Mouse (Mus musculus): Measurements from ENCODE around the gene Cep131. TPM values are rescaled to one million over a fixed set of nuclear protein-coding genes. Genes with fewer than 3 reads are reported as not detected.

Gene Cep131
- total RNA-seq, 2 experiments from 2014 or later = 6.5 to 10.5 TPM

DNA sequence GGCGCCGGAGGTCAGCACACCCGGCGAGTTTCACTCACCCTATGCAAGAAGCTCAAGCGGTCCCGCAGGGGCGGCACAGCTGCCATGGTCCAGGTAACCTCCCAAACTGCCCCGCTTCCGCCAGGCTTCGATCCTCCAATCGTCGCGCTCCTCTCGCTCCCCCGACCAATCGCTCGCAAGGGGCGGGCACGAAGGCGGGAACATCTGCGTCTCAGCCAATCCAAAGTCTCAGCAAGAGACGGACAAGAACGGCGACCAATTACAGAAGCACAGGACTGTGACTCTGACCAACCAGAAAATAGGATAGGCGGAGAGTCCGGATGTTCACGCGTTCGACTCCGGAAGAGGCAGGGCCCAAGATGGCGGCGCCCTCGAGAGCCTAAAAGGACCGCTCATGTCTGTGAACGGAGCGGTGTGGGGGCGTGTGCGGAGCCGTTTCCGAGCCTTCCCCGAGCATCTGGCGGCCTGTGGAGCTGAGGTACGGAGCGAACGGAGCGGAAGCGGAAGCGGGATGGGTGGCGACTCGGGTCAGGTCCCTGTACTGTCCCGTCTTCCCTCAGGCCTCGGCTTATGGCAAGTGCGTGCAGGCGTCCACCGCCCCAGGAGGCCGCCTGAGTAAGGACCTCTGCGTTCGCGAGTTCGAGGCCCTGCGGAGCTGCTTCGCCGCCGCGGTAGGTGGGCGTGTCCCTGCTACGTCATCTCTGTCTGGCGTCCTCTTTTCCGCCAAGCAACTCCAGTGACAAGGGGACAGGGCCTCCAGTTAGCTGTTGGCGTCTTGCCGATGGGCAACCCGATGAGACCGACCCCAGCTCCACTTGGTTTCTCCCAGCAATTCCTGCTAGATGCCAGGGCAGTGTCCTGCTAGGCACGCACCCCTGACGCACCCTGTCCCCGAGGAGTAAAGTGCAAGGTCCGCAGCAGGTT is 12.2 kb upstream of the Cep131 start, which contains the start of the genes Tepsin and Ndufaf8:
TSS of gene Tepsin (minus strand) at position 144 of the 924 bp plus-strand sequence.
TSS of gene Ndufaf8 (plus strand) at position 341 of the 924 bp plus-strand sequence.
- peak; percentile 99 to 100 for DNase-seq

DNA sequence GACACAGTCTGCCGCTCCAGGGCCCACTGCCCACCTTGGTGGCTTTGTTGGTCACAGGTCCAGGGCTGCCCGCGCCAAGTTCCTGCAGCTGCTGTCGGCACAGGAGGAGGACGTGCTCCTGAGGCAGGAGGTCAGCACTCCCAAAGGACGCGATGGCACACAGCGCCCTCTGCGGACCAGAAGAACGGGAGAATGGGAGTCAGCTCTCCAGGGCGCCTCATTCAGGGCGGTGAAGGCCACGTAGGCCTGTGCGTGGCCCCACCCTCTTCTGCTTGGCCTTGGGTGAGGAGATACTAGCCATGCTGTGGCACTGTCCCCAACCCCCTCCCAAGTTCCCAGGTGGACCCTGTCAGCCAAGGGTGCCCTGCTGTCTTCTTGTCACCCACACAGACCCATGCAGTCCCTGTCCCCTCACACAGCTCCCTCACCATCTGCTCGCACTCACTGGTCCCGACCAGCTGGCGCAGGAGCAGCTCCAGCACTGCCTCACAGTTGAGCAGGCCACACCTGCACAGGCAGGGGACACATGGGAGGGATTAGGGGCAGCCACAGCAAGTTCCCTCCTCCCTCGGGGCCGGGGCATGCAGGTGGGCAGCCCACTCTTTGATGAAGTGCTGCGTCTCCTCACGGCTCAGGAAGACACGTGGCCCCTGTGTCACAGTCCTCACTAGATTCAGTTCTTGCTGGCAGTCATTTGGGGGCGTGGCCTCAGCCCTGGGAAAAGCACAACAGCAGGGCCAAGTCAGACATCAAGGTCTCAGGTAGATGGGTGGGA is 6.4 kb upstream of the Cep131 start:
- no peak for DNase-seq

- no peak for DNase-seq
Observed at GRCm38 (mm10) chr11:120090661-120091060, 4.0 kb upstream of the Cep131 start.

- DNase-seq = peak; percentile 43 to 55
Observed at GRCm38 (mm10) chr11:120085891-120086627, 568 bp downstream of the Cep131 start.

DNA sequence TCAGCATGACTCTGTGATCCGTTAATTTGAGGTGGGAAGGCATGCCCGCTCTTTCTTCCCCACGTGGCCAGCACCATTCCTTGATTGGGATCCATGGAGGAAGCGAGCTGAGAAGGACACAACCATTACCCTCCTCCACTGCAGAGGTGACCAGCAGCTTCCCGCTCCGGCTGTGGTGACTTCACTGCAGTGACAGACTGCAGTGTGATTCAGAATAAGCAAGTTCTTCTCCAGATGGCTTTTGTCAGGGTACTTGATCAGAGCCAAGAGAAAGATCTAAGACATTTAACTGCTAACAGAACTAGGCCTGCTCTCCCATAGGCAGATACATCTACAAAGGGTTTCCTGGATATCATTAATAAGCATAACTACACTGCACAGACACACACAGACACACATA is 6.3 kb downstream of the Cep131 start:
- no peak for DNase-seq

GRCm38 (mm10) chr11:120076191-120076590 is 10.4 kb downstream of the Cep131 start:
- no peak for DNase-seq

GRCm38 (mm10) chr11:120072986-120073647 is 13.5 kb downstream of the Cep131 start:
- DNase-seq = no peak

GRCm38 (mm10) chr11:120071731-120072320 is 14.8 kb downstream of the Cep131 start:
- DNase-seq = no peak

DNA sequence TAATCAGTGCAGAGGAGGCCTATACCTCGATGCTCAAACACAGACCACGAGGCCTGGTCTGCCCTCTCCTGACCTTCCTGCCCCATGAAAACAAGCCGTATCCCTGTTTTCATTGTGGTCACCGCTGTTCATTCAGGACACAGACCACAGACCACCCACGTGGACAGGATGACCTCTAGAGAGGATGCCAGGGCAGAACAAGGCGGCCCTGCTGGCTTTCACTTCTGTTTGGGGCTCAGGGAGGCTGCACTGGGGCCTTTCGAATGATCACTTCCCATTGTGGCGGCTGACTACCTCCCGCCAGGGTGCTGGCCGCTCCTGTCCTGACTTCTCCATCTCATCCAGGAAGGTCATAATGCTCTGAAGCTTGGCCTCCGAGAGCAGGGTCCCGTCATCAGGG is 15.6 kb downstream of the Cep131 start:
- no peak for DNase-seq

DNA sequence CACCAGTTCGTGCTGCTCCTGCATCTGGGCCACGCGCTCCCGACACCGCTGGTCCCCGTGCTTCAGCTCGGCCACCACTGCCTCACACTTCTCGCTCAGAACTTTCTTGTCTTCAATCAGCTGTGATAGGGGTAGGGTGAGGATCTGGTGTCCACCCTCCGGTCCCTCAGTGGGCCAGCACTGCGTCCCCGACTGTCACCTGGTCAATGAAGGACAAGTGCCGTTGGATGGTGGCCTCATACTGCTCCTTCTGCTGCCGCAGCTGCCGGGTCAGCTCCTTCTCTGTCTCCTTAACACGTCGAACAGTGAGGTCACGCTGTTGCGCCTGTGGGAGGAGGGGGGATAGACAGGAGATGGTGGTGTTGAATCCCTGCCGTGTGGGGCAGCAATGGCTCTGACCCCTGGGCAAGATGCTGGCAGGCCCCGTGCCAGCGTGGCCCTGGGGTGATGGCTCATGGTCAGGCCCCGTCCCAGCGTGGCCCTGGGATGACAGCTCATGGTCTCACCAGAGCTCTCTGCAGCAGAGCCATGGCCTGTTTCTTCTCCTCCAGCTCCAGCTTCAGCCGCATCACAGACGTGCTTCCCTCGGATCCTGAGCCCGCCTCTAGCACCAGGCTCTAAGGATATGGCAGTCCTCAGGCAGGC is 16.2 kb downstream of the Cep131 start:
- no peak for DNase-seq

DNA sequence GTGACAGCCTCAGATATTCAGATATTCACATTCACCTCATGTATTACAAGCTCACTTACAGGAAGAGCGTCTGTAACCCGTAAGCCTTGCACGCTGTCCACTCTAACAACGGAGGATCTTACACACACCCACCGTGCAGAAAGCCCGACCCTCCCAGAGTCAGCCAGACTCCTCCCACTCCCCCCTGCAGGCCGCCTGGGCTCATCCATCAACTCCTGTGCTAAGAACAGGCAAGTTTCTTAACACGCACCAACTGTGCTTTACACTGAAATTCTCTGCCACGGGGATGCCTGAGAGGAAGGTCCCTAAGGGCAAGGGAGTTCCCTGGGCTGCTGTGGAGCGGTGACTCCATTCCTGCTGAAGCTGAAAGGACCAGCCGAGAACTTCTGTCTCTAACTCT is 17.4 kb downstream of the Cep131 start:
- no peak for DNase-seq

GRCm38 (mm10) chr11:120067834-120068233 is 18.8 kb downstream of the Cep131 start:
- DNase-seq = no peak

DNA sequence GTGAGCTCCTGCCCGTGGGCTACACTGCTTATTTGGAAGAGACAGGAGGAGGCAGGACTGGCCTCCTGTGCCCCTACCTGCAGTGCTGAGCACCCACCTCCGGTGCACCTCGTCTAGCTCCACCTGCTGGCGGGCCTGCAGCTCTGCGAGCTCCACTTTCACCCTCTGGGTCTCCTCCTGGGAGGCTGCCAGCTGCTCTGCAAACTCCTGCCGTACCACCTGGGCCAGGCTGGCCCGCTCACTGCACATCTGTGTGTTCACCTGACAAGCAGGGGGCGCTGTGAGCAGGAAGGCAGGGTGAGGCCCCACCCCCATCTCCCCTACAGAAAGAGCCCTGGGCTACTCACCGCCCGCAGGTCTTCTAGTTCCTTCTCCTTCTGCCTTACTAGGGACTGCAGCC is 21.3 kb downstream of the Cep131 start:
- peak; percentile 42 to 71 for DNase-seq

GRCm38 (mm10) chr11:120064668-120065040 is 22.0 kb downstream of the Cep131 start:
- DNase-seq = no peak

DNA sequence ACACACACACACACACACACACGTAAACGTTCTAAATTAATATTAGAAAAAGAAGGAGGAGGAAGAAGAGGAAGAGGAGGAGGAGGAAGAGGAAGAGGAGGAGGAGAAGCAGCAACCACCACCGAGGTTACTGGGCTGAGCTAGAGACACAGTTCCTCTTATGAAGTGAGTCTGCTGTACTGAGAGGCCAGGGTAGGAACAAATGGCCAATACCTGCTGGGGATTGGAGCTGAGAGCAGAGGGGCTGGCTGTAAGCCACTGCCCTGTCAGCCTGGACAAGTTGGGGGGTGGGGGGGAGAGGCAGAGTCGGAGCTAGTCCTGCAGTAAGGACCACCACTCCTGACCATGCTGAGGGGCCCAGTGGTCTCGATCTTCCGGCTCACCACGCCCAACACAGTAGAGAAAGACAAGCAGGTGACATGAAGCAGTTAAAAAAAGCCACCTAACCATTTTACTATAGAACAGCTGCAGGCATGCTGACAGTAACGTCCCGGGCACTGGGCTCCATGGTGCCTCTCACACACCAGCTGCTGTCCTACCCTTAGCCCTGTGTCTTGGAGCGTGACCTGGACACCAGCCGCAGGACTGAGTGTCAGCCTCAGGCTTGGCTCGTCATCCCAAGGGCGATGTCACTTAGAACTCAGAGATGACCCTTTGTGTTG is 22.5 kb downstream of the Cep131 start:
- no peak for DNase-seq

GRCm38 (mm10) chr11:120063326-120063725 is 23.3 kb downstream of the Cep131 start:
- no peak for DNase-seq

DNA sequence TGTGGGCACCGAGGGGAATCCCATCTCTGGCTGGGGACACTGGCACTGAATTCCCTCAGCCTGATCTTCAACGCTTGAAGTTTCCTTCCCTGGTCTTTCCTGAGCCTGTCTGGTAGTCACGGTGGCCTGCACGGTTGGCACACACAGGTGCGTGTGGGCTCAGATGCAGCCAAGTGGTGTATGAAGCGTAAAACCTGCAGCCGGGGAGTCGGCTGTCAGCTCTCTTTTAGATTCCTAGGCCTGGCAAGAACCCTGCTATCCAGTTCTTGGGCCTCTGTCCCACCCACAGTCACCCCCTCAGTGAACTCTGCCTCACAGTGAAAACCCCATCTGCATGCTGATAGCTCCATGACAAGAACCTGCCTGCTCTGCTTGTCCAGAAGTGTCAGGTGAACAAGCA is 26.0 kb downstream of the Cep131 start:
- no peak for DNase-seq

DNA sequence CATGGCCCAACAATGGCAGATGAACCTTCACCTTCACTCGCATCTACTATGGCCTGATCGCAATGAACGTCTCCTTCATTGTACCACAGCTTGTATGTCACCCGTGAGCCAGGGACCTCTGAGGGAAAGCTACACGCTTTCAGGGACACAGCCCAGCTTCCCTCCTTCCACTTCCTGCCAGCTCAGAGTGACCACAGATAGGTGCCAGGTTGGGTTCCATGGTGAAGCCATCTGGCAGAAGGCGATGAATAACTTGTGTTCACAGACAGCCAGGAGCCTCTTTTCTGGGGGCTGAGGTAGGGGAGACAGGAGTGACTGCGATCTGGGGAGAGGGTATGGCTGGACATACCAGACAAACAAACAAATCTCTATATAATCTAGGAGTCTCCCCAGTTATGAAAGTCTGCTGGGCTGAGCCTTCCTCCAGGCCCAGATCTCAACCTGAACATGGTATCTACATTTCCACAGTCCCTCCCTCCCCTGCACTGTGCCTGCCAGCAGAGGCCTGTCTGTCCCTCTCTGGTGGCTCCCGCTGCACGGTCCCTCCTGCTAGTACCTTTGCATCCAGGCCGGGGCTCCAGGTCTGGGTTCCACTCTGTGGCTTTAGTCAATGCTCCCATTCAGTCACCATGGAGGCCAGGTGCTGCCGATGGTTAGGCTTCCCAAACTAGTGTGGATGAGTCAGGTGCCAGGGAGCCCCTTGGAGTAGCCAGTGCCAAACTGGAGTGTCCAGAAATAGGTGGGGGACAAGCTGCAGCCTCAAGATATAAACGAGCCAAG is 30.5 kb downstream of the Cep131 start:
- no peak for DNase-seq

- DNase-seq = no peak
Observed at GRCm38 (mm10) chr11:120053846-120054245, 32.8 kb downstream of the Cep131 start.

Measured in heart, adult 18-20 months (tissue).